Mouse (Mus musculus) CH12.LX (cell line): Measurements from ENCODE around the gene Zfp605. TPM values are rescaled to one million over a fixed set of nuclear protein-coding genes. Genes with fewer than 3 reads are reported as not detected.
A peak's percentile ranks its signal among the peaks of the same experiment; 100 is the strongest.

Experiments
- DNase-seq: peaks from one replicate; pipeline ENCODE4 v3.0.0-alpha.2; 2013; ENCODE audit errors: extremely low read depth
- H3K27ac ChIP-seq: 2 replicates; pipeline ENCODE4 v1.5.1; 2012; ENCODE audit warnings: low read depth, mild to moderate bottlenecking, control low read depth, moderate library complexity; ENCODE audit not compliant: insufficient read depth
- H3K27me3 ChIP-seq: replicated peaks from 2 replicates; pipeline ENCODE3; 2012; ENCODE audit warnings: inconsistent platforms
- H3K36me3 ChIP-seq, 2 experiments: replicated peaks in 1 of 2; 2 replicates each; pipeline versions ENCODE3 to v1.6.1; 2012; ENCODE audit warnings: inconsistent platforms in 1 of 2, low read length in 1 of 2, mild to moderate bottlenecking in 1 of 2, mixed read lengths in 1 of 2, moderate library complexity in 1 of 2; ENCODE audit not compliant: control insufficient read depth in 1 of 2, insufficient read depth in 1 of 2
- H3K4me1 ChIP-seq, 2 experiments: 2 replicates each; pipeline ENCODE4 v1.6.1; 2012; ENCODE audit warnings: inconsistent platforms in 1 of 2, moderate library complexity in 1 of 2; ENCODE audit not compliant: insufficient read depth in 2 of 2, control insufficient read depth in 1 of 2
- H3K4me2 ChIP-seq: 2 replicates; pipeline ENCODE4 v1.6.1; 2012; ENCODE audit warnings: low read depth, mild to moderate bottlenecking, control low read depth; ENCODE audit not compliant: poor library complexity, insufficient read depth, severe bottlenecking
- H3K4me3 ChIP-seq, 3 experiments: fragments of 150-350 bp in 1 of 3; sonication (generic) in 1 of 3; replicated peaks in 1 of 3; 2 replicates each; pipeline versions ENCODE3 to v1.5.1; 2011 to 2012; ENCODE audit warnings: low read depth in 2 of 3, low read length in 2 of 3, mild to moderate bottlenecking in 2 of 3, moderate library complexity in 2 of 3, control low read depth in 1 of 3, improper control_type of control experiment in 1 of 3, inconsistent platforms in 1 of 3, mixed read lengths in 1 of 3; ENCODE audit not compliant: poor library complexity in 1 of 3
- H3K79me2 ChIP-seq: replicated peaks from 2 replicates; pipeline ENCODE4 v1.6.1; 2012; ENCODE audit warnings: mild to moderate bottlenecking, moderate library complexity; ENCODE audit not compliant: control insufficient read depth, poor library complexity, insufficient read depth, severe bottlenecking; ENCODE audit errors: extremely low read depth
- H3K9ac ChIP-seq: 2 replicates; pipeline ENCODE4 v1.6.1; 2012; ENCODE audit warnings: low read depth, mild to moderate bottlenecking, control low read depth, moderate library complexity; ENCODE audit not compliant: insufficient read depth
- H3K9me3 ChIP-seq: replicated peaks from 2 replicates; pipeline ENCODE3; 2012; ENCODE audit warnings: low read length, inconsistent platforms, mixed read lengths
- CHD1 ChIP-seq: IDR thresholded peaks from 2 replicates; pipeline ENCODE4 v1.6.1; 2012; ENCODE audit warnings: low read depth, low read length, improper control_type of control experiment, inconsistent platforms
- CHD2 ChIP-seq: IDR thresholded peaks from 2 replicates; pipeline ENCODE4 v1.6.1; 2011; ENCODE audit warnings: low read length, improper control_type of control experiment
- CTCF ChIP-seq, 2 experiments: IDR thresholded peaks in 1 of 2; conservative IDR thresholded peaks in 1 of 2; 2 replicates each; pipeline ENCODE4 v1.5.1; 2011 to 2012; ENCODE audit warnings: low read depth in 2 of 2, low read length in 2 of 2, improper control_type of control experiment in 1 of 2, inconsistent platforms in 1 of 2, mild to moderate bottlenecking in 1 of 2, moderate library complexity in 1 of 2
- ETS1 ChIP-seq: conservative IDR thresholded peaks from 2 replicates; pipeline ENCODE4 v1.6.1; 2012; ENCODE audit warnings: low read depth, mild to moderate bottlenecking, inconsistent platforms, low read length, improper control_type of control experiment, moderate library complexity
- HCFC1 ChIP-seq: IDR thresholded peaks from 2 replicates; pipeline ENCODE4 v1.6.1; 2012; ENCODE audit warnings: low read depth, mild to moderate bottlenecking, inconsistent platforms, low read length, improper control_type of control experiment
- IRF4 ChIP-seq: IDR thresholded peaks from 2 replicates; pipeline ENCODE4 v1.6.1; 2014; ENCODE audit warnings: low read depth, mild to moderate bottlenecking, inconsistent platforms, low read length, improper control_type of control experiment
- JUN ChIP-seq: IDR thresholded peaks from 2 replicates; pipeline ENCODE4 v1.6.1; 2011; ENCODE audit warnings: low read depth, mild to moderate bottlenecking, low read length, improper control_type of control experiment, moderate library complexity; ENCODE audit not compliant: insufficient read depth
- KAT2A ChIP-seq: IDR thresholded peaks from 2 replicates; pipeline ENCODE4 v1.6.1; 2012; ENCODE audit warnings: low read length, improper control_type of control experiment, inconsistent platforms; ENCODE audit not compliant: insufficient replicate concordance
- MAFK ChIP-seq: IDR thresholded peaks from 2 replicates; pipeline ENCODE4 v1.6.1; 2011; ENCODE audit warnings: low read length, improper control_type of control experiment; ENCODE audit not compliant: insufficient replicate concordance
- MAZ ChIP-seq: IDR thresholded peaks from 2 replicates; pipeline ENCODE4 v1.6.1; 2012; ENCODE audit warnings: low read depth, mild to moderate bottlenecking, inconsistent platforms, low read length, improper control_type of control experiment, moderate library complexity
- MYC ChIP-seq: IDR thresholded peaks from 2 replicates; pipeline ENCODE4 v1.6.1; 2011; ENCODE audit warnings: low read depth, mild to moderate bottlenecking, improper control_type of control experiment, low read length
- NRF1 ChIP-seq: IDR thresholded peaks from 2 replicates; pipeline ENCODE4 v1.6.1; 2014; ENCODE audit warnings: low read depth, mild to moderate bottlenecking, inconsistent platforms, low read length, improper control_type of control experiment, moderate library complexity
- PAX5 ChIP-seq: IDR thresholded peaks from 2 replicates; pipeline ENCODE4 v1.6.1; 2012; ENCODE audit warnings: low read length, inconsistent platforms, mixed read lengths
- RAD21 ChIP-seq: IDR thresholded peaks from 2 replicates; pipeline ENCODE4 v1.6.1; 2011; ENCODE audit warnings: low read depth, mild to moderate bottlenecking, low read length, improper control_type of control experiment, moderate library complexity
- RCOR1 ChIP-seq: conservative IDR thresholded peaks from 2 replicates; pipeline ENCODE4 v1.6.1; 2012; ENCODE audit warnings: low read depth, mild to moderate bottlenecking, inconsistent platforms, low read length, improper control_type of control experiment
- SMC3 ChIP-seq: IDR thresholded peaks from 2 replicates; pipeline ENCODE4 v1.6.1; 2011; ENCODE audit warnings: low read depth, low read length, improper control_type of control experiment
- TBP ChIP-seq: conservative IDR thresholded peaks from 2 replicates; pipeline ENCODE4 v1.6.1; 2011; ENCODE audit warnings: low read depth, low read length, improper control_type of control experiment
- TCF12 ChIP-seq: IDR thresholded peaks from 2 replicates; pipeline ENCODE4 v1.6.1; 2014; ENCODE audit warnings: low read depth, mild to moderate bottlenecking, inconsistent platforms, low read length, improper control_type of control experiment
- UBTF ChIP-seq: IDR thresholded peaks from 2 replicates; pipeline ENCODE4 v1.6.1; 2012; ENCODE audit warnings: low read depth, mild to moderate bottlenecking, inconsistent platforms, low read length, improper control_type of control experiment, moderate library complexity
- USF1 ChIP-seq: IDR thresholded peaks from 2 replicates; pipeline ENCODE4 v1.6.1; 2014; ENCODE audit warnings: low read depth, mild to moderate bottlenecking, inconsistent platforms, low read length, improper control_type of control experiment
- ZC3H11A ChIP-seq: IDR thresholded peaks from 2 replicates; pipeline ENCODE4 v1.6.1; 2012; ENCODE audit warnings: low read depth, mild to moderate bottlenecking, inconsistent platforms, low read length, improper control_type of control experiment
- ZNF384 ChIP-seq: IDR thresholded peaks from 2 replicates; pipeline ENCODE4 v1.6.1; 2012; ENCODE audit warnings: low read depth, low read length, improper control_type of control experiment, inconsistent platforms
- dilution Hi-C: fragments of 300-500 bp; cut with MboI; formaldehyde crosslinking; loops from 2 replicates; pipeline ENCODE4 v1.14.3; 2020; ENCODE audit warnings: low sequenced_read_pairs; ENCODE audit not compliant: extremely low pct_unique_long_range_greater_than_20kb, extremely low pct_ligation_motif_present
- in situ Hi-C: fragments of 300-500 bp; cut with MboI; formaldehyde crosslinking; loops from 3 replicates; pipeline ENCODE4 v1.14.3; 2019; ENCODE audit warnings: low sequenced_read_pairs, low pct_ligation_motif_present, low pct_unique_long_range_greater_than_20kb, mixed read lengths
- polyA plus RNA-seq: library from polyadenylated mRNA; unstranded; fragments of >175 nt; gene quantifications from 2 replicates; pipeline ENCODE4 v1.2.1, GENCODE M21; 2012; ENCODE audit warnings: low read depth; ENCODE audit not compliant: insufficient read length
- total RNA-seq, 2 experiments: library from RNA; depleted of rRNA; stranded (reverse); fragments of 300-350 nt in 1 of 2; fragments of >200 nt in 1 of 2; gene quantifications; 2 replicates each; pipeline ENCODE4 v1.2.3; 2012 to 2014

Zfp605 gene
- total and polyA plus RNA-seq, 3 experiments = 3.9 to 5.9 (median 5.3) TPM

GRCm38 (mm10) chr5:110143007-110143406 is 33.1 kb downstream of the Zfp605 start:
- peaks cover under 1 to 7% of the 10 kb centered on the region in 2 experiments; a peak in 3 of 4 replicates for H3K4me1 ChIP-seq
- H3K4me2 ChIP-seq = no peak overlapping the region
- TF ChIP-seq CTCF (conservative IDR thresholded peaks at IDR 0.05 in 1 of 2, IDR thresholded peaks at IDR 0.05 in 1 of 2; ENCODE audit: low read depth in 2 of 2, low read length in 2 of 2) (peak in 1 of 2 experiments; percentile 54; a peak in 2 of 4 replicates), SMC3 (peak; percentile 40), RAD21 (peak; percentile 53), MAFK (no peak)
- DNase-seq = peak; percentile 15
- peaks cover 60 to 81% of the 10 kb centered on the region in 2 experiments for H3K36me3 ChIP-seq
- no peak overlapping the region for H3K9ac ChIP-seq
- no peak overlapping the region for H3K27ac ChIP-seq
- in situ Hi-C loops (no loop called here), dilution Hi-C loops (no loop called here)
- no peaks in the 10 kb centered on the region; the same call in none of the 2 replicates for H3K79me2 ChIP-seq
- no peaks in the 10 kb centered on the region for H3K27me3 ChIP-seq
- no peak overlapping the region for H3K4me3 ChIP-seq
- H3K9me3 ChIP-seq = no peaks in the 10 kb centered on the region

- no peaks in the 10 kb centered on the region for H3K4me1 ChIP-seq
- no peaks in the 10 kb centered on the region for H3K9me3 ChIP-seq
- H3K27me3 ChIP-seq = no peaks in the 10 kb centered on the region
- H3K27ac ChIP-seq = no peak overlapping the region
- no peak overlapping the region for H3K4me3 ChIP-seq
- DNase-seq = no peak
- H3K4me2 ChIP-seq = no peak overlapping the region
- peaks cover 46 to 80% of the 10 kb centered on the region in 2 experiments for H3K36me3 ChIP-seq
- TF ChIP-seq KAT2A = no peak
- no peak for TF ChIP-seq MYC
- no peak for TF ChIP-seq UBTF
- no peak for TF ChIP-seq JUN
- TF ChIP-seq HCFC1 = no peak
- TF ChIP-seq RAD21 = no peak
- no peak for TF ChIP-seq PAX5
- no peaks in the 10 kb centered on the region for H3K79me2 ChIP-seq
- dilution Hi-C loops (no loop called here), in situ Hi-C loops (no loop called here)
- no peak overlapping the region for H3K9ac ChIP-seq
These were observed 59.5 kb downstream of the Zfp605 start for GRCm38 (mm10) chr5:110169374-110169773.

DNA sequence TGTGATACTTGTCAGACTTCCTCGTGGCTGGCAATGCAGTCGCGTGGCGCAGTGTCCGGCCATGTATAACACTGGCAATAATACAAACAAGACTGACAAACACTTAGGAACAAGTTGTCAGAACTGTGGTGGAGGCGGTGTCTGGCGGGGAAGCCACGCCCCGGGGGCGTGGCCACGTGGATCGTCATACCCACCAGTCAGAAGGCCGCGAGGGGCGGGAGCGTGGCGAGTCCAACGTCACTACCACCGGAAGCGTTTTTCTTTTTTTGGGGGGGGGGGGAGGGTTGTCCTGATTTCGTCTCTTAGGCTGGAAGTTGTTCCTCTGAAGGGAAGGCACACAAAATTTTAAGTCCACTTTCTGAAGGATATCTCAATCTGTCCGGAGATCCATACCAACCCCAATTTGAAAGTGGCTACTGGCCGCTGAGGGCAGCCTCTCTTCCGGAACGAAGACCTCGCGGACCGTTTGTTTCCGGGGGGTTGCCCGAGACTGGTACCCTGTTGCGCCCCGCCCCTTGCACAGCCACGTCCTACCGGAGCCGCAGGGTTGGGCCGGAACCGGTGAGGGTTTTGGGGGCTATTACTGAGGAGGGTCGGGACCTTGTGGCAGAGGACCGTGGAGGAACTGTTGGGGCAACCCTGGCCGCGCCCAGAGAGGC is 66.6 kb downstream of the Zfp605 start, which contains the start of gene Golga3:
Gene Golga3, plus strand, starts transcription at position 340 of the 659 bp plus-strand sequence.
- Histone ChIP-seq H3K9me3 (no peaks in the 10 kb centered on the region), H3K27ac (no peak within 1 kb of the TSS), H3K4me1 (peaks cover 0 to 19% of the 10 kb centered on the region in 2 experiments; a peak in 2 of 4 replicates), H3K4me2 (peak within 1 kb of the TSS; percentile 87), H3K36me3 (peaks cover 10 to 27% of the 10 kb centered on the region in 2 experiments), H3K27me3 (no peaks in the 10 kb centered on the region), H3K4me3 (peak within 1 kb of the TSS; percentile 90 to 99 (median 98)), H3K9ac (peak within 1 kb of the TSS; percentile 63), H3K79me2 (peaks cover 8% of the 10 kb centered on the region; the same call in 1 of the 2 replicates)
- DNase-seq = peak; percentile 92
- in situ Hi-C loops = no loop called here
- dilution Hi-C loops = no loop called here
- no peak for TF ChIP-seq MAFK
- no peak for TF ChIP-seq CHD1
- peak; percentile 90 for TF ChIP-seq HCFC1
- peak; percentile 78 for TF ChIP-seq CHD2
- peak; percentile 98 for TF ChIP-seq MAZ
- peak; percentile 66 for TF ChIP-seq USF1
- TF ChIP-seq IRF4 = peak; percentile 52; the same call in 1 of the 2 replicates
- TF ChIP-seq NRF1 = peak; percentile 42
- TF ChIP-seq ZC3H11A = no peak
- peak; percentile 78 for TF ChIP-seq TCF12
- TF ChIP-seq RCOR1 = no peak
- TF ChIP-seq CTCF (conservative IDR thresholded peaks at IDR 0.05 in 1 of 2, IDR thresholded peaks at IDR 0.05 in 1 of 2; ENCODE audit: low read depth in 2 of 2, low read length in 2 of 2) = no peak
- TF ChIP-seq UBTF = no peak
- TF ChIP-seq TBP = peak; percentile 64
- peak; percentile 92 for TF ChIP-seq ZNF384
- TF ChIP-seq JUN = no peak
- TF ChIP-seq ETS1 = peak; percentile 15
- TF ChIP-seq MYC = peak; percentile 52; the same call in 1 of the 2 replicates
- TF ChIP-seq KAT2A = peak; percentile 73; the same call in 1 of the 2 replicates
